Mouse (Mus musculus) testis, postnatal 14 days (tissue): ENCODE measurements at regions not wholly inside any gene's neighbourhood (a gene's known extent, or its start where the extent isn't known, plus 50 kb on each side); places are given as distances from the start of the nearest gene placed in this dataset.
"Not testable (repeated sequence)": the region's sequence is repeated elsewhere in the genome, so short reads cannot be mapped to it uniquely, and the experiment has no call there.

Experiments
- DNase-seq: peaks from one replicate; pipeline ENCODE4 v3.0.0; 2021; ENCODE audit warnings: low spot score

DNA sequence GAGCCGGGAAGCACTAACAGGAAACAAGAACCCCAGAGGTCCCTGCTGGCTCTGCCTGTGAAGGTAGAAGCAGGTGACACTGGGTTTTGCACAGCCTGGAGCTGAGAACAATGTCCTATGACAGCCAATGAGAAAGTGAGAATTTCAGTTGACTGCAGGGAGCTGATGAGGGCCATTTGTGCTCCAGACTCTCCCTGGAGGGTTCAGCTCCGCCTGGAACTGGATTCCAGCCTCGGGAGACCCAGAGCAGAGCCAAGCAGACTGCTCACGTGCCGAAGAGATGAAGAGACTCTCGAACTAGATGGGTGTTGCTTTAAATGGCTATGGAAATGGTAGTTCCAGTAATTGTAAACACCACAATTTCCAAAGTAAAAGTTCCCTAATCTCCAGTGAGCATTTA lies 93.5 kb downstream of the Cand1 start:
- no peak for DNase-seq

DNA sequence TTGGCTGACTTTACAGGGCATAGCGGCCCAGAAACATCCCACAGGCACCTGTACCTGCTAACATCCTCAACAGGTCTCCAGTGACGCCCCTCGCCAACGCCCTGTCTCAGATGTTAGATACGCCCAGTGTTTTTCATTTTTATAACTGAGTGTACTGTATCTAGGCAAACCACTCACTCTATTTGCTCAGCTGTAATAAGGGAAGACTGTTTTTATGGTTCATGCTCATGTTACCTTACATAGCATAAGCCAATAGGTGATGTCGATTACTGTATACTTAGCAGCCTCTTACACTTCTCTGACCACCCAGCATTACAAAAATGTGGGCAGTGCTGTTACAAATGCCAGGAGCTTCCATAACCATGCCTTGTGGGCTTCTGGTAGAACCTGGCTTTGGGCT lies 97.0 kb downstream of the Cand1 start:
- DNase-seq = no peak

DNA sequence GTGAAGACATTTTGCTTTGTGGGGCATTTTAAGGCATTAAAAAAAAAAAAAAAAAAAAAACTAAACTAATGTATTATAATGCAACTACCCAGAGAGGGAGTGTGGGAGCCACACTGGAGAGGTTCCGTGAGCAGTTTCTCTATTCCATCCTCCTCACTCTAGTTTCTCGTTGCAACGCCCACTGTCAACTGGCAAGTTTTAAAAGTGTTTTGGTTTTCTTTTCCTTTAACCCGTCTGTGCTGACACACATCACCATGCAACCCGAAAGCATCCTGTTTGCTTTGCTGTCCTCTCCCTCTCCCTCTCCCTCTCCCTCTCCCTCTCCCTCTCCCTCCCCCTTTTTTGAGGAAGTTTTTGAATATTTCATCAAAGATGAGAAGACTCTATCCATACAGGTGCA lies 97.5 kb downstream of the Cand1 start:
- DNase-seq = no peak

DNA sequence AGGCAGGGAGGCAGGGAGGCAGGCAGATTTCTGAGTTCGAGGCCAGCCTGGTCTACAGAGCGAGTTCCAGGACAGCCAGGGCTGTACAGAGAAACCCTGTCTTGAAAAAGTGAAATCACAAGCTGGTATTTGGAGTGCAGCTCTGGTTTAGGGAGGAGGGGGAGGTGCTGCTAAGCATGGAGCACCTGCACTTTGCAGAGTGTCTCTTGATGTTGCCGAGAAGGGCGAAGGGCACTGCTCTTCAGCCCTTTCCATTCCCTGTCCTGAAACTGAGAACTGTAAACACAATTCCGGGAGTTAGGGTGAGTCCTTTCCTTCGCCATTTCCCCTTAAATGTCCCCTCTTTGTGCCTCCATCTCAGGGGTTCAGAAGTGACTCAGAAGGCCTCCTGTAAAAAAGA lies 101.6 kb downstream of the Cand1 start:
- DNase-seq = no peak

DNA sequence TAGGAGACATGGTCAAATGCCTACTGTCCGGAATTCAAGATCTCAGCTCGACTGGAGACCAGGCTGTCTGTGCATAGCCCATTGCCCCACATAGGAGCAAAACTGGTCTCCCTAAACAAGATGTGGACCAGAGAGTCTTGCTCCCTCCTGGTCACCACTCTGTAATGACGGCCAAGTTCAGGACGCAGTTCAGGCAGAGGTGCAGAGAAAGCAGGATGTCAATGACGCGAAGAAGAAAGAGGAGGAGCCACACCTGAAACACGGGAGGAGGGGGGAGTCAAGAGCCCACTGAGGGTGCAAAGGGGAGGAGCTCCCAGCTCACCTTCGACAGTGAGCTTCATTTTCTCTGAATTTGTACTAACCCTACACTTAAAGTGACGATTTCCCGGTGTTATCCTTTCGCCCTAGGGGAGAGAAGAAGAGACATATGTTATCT lies 104.3 kb downstream of the Cand1 start:
- no peak for DNase-seq

DNA sequence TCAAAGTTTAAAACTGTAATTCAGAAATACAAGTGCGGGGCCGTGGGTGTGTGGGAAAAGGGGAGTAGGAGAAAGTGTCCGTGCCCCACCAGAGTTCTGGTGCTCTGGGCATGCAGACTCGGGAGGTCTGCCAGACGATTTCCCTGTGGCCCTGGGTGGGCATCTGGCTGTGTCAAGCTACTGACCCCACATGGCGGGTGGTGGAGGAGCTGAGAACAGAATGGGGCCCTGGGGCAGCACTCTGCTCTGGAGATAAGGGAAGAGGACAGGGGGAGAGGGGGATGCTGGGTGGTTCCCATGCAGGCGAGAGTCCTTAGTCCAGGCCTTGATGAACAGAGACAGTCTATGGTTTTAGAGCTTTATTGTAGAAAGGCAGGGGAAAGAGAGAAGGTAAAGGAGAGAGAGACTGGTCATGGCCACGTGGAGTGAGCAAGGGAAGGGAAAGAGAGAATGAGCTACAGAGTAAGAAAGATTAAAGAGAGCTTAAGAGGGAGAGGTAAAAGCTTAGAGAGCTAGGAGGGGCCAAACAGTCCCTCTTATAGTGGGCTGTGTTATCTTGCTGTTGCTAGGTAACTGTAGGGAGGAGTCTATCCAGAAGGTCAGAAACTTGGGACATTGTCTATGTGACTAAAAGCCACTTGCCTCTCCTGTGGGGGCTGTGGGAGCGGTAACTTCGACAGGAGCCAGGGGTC lies 104.9 kb downstream of the Cand1 start:
- no peak for DNase-seq

DNA sequence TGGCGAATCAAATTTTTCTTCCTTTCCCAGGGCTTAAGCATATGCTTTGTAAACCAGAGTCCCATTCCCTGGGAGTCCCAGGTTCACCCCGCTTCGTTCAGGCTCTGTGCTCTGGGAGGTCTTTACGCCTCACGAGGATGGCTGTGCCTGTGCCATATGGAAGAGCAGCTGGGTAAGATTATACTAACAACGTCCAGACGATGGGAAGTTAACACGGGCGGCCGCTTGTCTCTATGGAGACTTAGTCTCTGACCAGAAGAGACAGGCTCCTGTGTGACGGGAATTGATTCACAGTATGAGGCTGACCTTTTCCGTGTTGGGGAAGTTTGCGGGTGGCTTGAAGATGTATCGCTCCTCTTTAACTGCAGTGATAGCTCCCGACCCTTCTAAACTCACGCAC lies 107.9 kb downstream of the Cand1 start:
- DNase-seq = no peak

DNA sequence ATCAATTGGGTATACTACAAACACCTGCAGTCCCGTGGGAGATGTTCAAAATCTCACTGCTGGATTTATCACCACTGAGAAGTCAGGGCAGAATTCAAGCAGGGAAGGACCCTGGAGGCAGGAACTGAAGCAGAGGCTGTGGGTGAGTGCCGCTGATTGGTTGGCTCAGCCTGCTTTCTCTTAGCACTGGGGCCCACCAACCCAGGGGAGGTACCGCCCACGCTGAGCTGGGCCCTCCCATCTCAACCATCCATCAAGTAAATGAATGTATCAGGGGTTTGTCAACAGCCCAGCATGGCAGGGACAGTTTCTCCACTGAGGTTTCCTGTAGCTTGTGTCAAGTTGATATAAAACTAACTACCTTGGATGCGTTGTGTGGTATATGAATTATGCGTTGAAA lies 109.2 kb downstream of the Cand1 start:
- DNase-seq = peak; percentile 38

DNA sequence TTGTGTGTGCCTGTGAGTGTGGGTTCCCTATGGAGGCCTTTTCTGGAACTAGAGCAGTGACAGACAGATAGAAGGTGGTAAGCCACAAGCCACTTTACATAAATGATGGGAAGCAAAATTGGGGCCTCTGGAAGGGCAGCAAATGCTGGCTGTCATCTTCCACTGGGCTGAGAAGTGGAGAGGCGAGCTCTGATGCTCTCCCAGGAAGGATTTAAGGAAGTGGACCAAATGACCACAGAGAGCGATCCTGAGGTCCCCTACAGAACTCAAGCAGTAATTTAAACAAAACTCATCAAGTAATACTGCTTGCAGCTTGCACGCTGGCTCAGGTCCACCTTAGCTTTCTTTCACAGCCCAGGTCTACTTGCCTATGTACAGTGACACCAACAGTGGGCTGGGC lies 111.8 kb downstream of the Cand1 start:
- no peak for DNase-seq

DNA sequence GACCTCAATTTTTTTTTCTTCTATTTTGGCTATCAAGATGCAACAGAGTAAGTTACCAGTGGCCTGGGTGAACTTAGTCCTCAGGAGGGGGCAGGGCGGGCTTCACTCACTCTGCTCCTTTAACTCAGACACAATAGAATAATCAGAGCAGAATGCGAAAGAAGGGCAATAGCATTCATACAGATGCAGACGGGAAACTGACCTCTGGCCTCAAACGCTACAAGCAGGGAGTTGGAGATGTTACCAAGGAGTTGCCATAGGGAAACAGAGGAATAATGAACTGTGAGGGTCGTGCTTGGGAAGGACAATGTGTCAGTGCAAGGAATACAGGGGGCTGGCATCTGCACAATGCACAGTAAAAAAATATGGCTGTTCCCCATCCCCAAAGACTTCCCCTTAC lies 116.3 kb downstream of the Cand1 start:
- no peak for DNase-seq

DNA sequence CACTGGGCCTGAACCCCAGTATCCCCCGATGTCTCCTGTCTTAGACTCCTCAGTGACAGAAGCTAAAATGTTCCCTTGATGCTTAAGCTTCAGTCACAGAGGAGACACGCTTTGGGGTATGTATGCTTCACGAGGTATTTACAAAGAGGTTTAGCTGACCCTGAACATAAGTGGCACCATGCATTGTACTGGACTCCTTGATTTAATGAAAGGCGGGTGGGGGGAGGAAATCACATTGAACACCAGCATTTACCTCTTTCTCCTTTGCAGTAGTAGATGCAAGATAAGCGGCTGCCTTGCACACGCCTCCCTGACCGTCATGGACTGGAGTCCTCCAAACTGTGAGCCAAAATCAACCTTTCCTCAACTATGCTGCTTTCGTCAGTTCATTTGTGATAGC lies 117.5 kb downstream of the Cand1 start:
- no peak for DNase-seq

DNA sequence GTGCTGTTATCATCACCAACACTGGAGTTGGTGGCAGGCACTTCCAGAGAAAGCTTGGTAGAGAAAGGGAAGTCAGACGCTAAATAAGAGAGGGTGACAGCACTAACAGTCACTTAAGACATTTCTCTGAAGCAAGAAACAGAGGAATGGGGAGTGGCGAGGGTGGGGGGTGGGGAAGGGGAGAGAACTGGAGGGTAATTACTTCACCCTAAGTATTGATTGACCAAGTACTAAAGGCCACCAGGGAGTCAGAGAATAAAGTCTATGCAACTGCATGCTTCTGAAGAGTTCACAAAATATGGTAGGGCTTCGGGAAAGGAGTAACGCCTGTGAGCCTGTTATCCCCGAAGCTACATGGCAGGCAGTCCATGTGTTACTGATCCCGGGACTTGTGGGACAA lies 118.3 kb downstream of the Cand1 start:
- no peak for DNase-seq

DNA sequence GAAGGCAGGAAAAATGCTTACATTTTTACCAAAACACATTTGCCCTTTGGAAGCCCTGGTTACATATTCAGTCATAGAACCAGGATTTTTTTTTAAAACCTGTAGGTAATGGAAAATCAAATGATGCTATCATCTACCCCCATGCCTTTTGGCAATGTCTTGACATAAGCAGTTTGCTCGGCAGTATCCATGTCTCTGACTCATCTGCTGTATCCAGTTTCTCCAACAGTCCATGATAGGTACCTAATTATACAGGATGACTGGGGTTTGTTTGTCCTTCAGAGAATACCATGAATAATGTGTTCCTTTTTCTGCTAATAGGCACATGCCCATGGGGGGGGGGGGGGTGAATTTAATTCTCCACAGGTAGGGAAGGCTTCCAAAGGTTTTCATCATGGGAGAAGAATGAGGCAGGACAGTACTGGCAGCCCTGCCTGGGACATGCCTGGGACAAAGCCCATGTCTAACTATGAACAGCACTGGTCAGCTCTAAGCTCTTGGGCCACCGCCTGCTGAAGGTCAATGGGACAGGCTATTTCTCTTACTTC lies 122.9 kb downstream of the Cand1 start:
- no peak for DNase-seq

DNA sequence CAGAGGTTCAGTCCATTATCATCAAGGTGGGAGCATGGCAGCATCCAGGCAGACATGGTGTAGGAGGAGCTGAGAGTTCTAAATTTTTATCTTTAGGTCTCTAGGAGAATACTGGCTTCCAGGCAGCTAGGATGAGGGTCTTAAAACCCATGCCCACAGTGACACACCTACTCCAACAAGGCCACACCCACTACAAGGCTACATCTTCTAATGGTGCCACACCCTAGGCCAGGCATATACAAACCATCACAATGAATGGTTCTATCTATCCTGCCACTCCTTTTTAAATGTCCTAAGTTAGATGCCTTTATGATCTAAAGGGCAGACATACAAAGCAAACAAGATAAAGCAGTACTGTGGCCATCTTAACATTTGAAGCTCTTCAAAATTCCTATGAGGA lies 124.7 kb downstream of the Cand1 start:
- DNase-seq = not testable (repeated sequence)

DNA sequence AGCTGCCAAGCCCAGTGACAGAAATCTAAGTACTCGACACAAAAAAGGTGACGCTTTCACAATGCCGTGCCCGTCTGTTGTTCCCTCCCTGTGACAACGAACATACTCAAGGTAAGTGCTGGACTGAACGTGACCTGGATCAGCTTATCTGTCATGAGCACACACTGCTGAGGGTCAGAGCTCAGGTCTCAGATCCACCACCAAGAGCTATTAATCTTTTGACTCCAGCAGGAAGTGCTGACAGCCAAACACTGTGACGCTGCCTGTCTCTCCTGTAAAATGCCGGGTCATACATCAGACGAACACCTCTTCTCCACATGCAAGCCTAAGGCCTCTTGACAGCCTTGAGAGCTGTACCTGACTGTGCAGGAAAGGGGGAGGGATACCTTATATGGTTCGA lies 125.2 kb downstream of the Cand1 start:
- DNase-seq = no peak

DNA sequence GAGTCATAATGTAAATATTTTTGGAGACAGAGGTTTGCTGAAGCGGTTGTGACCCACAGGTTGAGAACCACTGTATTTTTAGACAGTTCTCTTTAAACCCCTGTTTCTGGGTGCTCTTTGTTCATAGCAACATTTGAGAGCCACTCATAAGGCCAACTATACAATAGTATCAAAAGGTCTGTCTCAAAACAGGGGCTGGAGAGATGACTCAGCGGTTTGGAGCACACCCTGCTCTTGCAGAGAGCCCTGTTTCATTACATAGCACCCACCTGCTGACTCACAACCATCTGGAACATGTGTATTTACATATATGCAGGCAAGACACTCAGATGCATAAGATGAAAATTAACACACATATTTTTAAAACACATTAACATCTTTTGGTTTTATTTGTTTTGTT lies 128.0 kb downstream of the Cand1 start:
- DNase-seq = no peak

DNA sequence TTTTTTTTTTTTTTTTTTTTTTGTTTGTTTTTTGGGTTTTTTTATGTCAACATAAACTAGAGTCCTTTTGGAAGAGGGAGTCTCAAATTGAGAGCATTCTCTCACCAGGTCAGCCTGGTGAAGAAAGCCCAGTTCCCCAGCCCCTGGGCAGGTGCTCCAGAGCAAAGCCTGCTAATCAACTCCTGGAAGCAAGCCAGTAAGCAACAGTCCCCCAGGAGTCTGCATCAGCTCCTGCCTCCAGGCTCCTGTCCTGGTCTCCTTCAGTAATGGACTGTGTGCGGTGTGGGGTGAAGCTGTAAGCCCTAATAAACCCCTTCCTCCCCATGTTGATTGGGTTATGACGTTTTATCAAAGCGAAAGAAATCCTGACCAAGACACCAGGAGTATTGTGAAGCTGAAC lies 128.4 kb downstream of the Cand1 start:
- DNase-seq = no peak

DNA sequence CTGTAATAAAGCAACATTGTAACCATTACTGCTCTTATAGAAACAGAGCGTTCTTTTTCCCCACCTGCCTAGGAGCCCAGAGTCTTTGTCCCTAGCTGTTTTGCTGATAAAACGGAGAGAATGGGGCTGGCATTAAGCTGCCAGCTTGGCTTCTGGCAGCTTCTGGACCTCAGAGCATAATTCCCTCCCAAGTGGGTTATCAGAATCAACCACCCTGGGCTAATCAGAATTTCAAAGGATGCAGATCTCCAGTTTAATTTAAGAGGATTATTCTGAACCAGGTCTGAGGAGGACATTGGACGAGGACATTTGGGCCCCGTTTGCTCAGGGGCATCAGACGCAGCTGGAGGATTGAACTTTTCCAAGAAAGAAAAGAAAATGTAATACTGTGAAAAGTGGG lies 129.2 kb downstream of the Cand1 start:
- peak; percentile 33 for DNase-seq

DNA sequence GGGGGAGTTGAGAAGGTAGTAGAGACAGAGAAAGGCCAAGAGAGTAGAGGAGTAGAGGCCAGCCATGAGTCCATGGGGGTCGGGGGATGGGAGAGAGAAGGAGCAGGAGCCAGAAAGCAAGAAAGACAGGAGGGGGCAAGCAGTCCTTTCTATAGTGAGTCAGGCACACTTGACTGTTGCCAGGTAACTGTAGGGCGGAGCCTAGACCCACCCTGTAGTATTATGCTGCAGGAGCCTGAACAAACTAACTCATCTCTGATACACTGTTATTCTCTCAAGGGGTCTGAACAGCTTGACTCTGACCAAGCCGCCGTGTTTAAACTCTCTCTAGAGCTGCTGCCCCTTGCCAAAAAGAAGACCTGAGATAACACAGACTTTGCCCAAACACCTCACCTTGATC lies 130.6 kb downstream of the Cand1 start:
- DNase-seq = peak; percentile 18

DNA sequence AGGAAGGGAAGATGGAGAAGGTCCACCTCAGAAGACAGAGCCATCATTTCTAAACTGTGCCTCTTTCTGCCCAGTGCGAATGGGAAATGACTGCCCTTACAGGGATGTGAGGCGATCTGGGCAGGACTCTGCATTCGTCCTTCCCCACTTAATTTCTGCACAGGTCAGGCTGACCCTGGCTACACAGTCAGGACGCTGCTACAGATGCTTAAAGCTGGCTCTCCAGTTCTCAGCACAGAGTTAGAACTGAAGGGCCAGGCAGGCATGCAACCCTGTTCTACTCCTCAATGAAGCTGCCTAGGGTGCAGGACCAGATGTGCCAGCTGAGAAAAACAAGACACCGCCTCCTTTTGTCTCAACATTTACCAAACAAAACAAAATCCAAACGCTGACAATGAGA lies 132.1 kb downstream of the Cand1 start:
- DNase-seq = no peak

DNA sequence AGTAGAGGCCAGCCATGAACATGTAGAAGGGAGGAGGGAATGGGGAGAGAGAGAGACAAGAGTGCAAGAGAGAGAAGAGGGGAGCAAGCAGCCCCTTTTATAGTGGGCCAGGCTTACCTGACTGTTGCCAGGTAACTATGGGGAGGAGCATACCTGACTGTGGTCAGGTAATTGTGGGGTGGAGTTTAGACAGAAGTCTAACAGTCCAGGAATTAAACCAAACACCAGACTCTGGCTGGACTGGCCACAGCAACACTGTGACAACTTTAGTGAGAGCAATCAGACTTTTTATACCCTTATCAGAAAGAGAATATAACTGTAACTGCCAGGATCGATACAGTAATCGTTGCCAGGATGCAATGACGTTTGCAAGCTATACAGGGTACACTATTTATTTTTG lies 133.8 kb downstream of the Cand1 start:
- DNase-seq = no peak

DNA sequence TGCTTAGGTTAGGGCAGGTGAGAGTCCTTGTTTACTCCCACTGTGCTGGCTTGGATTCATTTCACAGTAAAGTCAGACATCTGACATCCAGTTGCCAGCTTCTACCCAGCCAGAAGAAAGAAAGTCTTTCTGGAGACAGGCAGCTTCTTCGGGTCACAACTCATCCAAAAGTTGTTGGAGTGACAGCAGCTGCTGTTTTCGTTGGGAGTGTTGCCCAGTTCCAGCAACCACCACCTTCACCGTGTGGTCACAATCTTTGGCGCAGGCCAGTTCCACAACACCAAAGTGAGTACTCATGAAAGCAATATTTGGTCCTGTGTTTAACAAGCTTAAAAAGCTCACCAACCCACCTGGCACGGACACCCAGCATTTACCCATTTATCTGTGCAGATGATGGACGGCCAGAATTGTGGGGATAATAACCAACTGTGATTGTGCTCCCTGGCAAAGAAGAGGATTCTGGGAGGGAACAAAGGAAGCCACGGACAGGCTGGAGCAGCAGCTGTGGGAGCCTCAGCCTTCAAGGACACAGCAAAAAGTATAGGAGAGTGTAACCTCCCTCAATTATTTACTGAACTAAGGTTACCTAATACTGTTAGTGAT lies 134.5 kb downstream of the Cand1 start:
- DNase-seq = no peak

DNA sequence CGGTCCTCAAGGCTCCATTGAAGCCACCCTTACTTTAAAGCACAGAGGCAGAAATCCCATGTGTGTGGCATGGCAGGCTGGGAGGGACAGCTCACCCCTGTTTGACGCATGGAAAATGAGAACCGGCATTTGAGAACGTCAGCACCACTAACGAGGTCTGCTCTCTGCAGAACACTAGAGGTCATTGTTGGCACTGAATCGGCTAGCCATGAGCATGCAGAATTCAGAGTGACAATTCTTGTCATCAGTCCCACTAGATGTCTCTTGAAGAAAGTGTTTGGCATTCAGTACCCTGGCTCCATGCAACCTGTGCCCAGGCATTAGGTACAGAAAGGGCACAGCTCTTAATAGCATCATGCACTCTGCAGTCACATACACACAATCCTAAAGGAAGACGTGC lies 139.3 kb downstream of the Cand1 start:
- no peak for DNase-seq
